Mouse (Mus musculus) olfactory bulb, adult 2 months (tissue): Measurements from ENCODE around the gene Gm17693. TPM values are rescaled to one million over a fixed set of nuclear protein-coding genes. Genes with fewer than 3 reads are reported as not detected.
"Not testable (repeated sequence)": the region's sequence is repeated elsewhere in the genome, so short reads cannot be mapped to it uniquely, and the experiment has no call there.

ENCODE experiments used
- H3K27ac ChIP-seq: fragments of 200-500 bp; 2 replicates; pipeline ENCODE4 v1.5.1; 2012; ENCODE audit warnings: low read depth, low read length; ENCODE audit not compliant: insufficient read depth
- H3K4me1 ChIP-seq: fragments of 200-500 bp; 2 replicates; pipeline ENCODE4 v1.6.1; 2012; ENCODE audit warnings: low read length; ENCODE audit not compliant: control insufficient read depth, insufficient read depth
- H3K4me3 ChIP-seq: fragments of 200-500 bp; 2 replicates; pipeline ENCODE4 v1.5.1; 2012; ENCODE audit warnings: mild to moderate bottlenecking, low read depth, low read length, moderate library complexity; ENCODE audit not compliant: insufficient read depth
- WGBS: fragments of 180-500 bp; shearing (Covaris S2); methylation state at CpG from one replicate; pipeline ENCODE4 v1.1.7; 2018; 5-methylcytosine and 5-hydroxymethylcytosine counted together
- polyA plus RNA-seq: library from polyadenylated mRNA; stranded (reverse); fragments of >200 nt; gene quantifications from 2 replicates; pipeline ENCODE4 v1.2.4, GENCODE M21; 2012; ENCODE audit warnings: low replicate concordance; ENCODE audit not compliant: missing spikeins, insufficient read depth, insufficient read length

The Gm17693 gene
- not detected in 2 replicates for polyA plus RNA-seq

DNA sequence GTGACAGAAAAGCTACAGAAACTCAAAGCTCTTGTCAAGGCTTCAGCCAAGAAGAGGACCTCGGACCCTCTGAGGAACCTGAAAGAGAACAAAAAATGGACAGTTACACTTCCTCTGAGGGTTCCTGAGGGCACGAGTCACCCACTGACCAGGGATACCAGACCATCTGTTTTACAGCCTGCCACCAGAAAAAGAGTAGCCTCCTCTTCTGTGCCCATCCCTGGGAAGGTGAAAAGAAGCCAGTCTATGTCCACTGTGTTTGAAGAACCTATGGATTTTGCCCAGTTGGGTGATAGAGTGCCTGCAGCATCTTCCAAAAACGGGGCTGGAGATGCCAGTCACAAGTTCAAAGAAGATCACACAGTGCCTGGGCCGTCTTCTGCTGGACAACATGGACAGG lies at the start of gene Gm17693:
TSS of gene Gm17693 (plus strand) at position 301 of the 400 bp plus-strand sequence.
- H3K27ac ChIP-seq, H3K4me3 ChIP-seq, H3K4me1 ChIP-seq: not testable (repeated sequence)
- WGBS, result no CpG with 5 or more reads among the region's 4 CpGs
